Mouse (Mus musculus): Measurements from ENCODE around the gene Pak6.

The Pak6 gene

GRCm38 (mm10) chr2:118729194-118729593, 66.1 kb downstream of the Pak6 start:
- in situ Hi-C loops (cut with MseI, MboI), result no loop called here

GRCm38 (mm10) chr2:118729816-118730621, 66.9 kb downstream of the Pak6 start:
- in situ Hi-C loops (cut with MseI, MboI), result no loop called here

GRCm38 (mm10) chr2:118730622-118730915, 67.5 kb downstream of the Pak6 start:
- in situ Hi-C loops (cut with MseI, MboI), result no loop called here

- in situ Hi-C loops (cut with MseI, MboI), result no loop called here
These were observed 68.9 kb downstream of the Pak6 start for GRCm38 (mm10) chr2:118731981-118732380.

- in situ Hi-C loops (cut with MseI, MboI), result no loop called here
These were observed 70.2 kb downstream of the Pak6 start for GRCm38 (mm10) chr2:118733341-118733740.

GRCm38 (mm10) chr2:118740341-118740740, 77.2 kb downstream of the Pak6 start:
- in situ Hi-C loops (cut with MseI, MboI), result no loop called here

- in situ Hi-C loops (cut with MseI, MboI), result no loop called here
These were observed 78.1 kb downstream of the Pak6 start for GRCm38 (mm10) chr2:118741183-118741582.

- in situ Hi-C loops (cut with MseI, MboI), result no loop called here
These were observed 80.3 kb downstream of the Pak6 start for GRCm38 (mm10) chr2:118743261-118743943.

GRCm38 (mm10) chr2:118744621-118745020, 81.5 kb downstream of the Pak6 start:
- in situ Hi-C loops (cut with MseI, MboI), result no loop called here

- in situ Hi-C loops (cut with MseI, MboI), result no loop called here
These were observed 82.3 kb downstream of the Pak6 start, which contains the start of gene Inafm2 for GRCm38 (mm10) chr2:118745232-118745884. Inafm2 (plus strand) TSS chr2:118745758.

- in situ Hi-C loops (cut with MseI, MboI), result no loop called here
These were observed 83.1 kb downstream of the Pak6 start for GRCm38 (mm10) chr2:118745915-118746901.

- in situ Hi-C loops (cut with MseI, MboI), result no loop called here
These were observed 84.3 kb downstream of the Pak6 start for GRCm38 (mm10) chr2:118747301-118747960.
